ENCODE assay signal across 16 mouse cellular contexts in genomic region chr7:99427987-99428386, GRCm38 (mm10). TPM values are rescaled to one million over a fixed set of nuclear protein-coding genes. Genes with fewer than 3 reads are reported as not detected.
"Had no signal": no experiment of that assay in that cellular context is flagged by ENCODE, and none has a peak within 500 bp of the region (broad histone marks: within the 10 kb centered on the region; RNA-seq: fewer than 3 reads in every experiment).

No protein-coding gene starts in this region.

- H3K9me3 ChIP-seq: midbrain, embryonic 10.5 days; midbrain, embryonic 12.5 days; neural tube, embryonic 13.5 days; neural tube, embryonic 15.5 days; stomach, embryonic 15.5 days had no signal

- DNase-seq: lung, adult 18-20 months; lung, embryonic 14.5 days; lung, postnatal 10 days; lung, postnatal 4 days; midbrain, embryonic 14.5 days; right cerebral cortex, postnatal 14 days; thymus, adult 2 months; thymus, postnatal 25 days; thymus, postnatal 4 days had no signal

- H3K9ac ChIP-seq: lung, embryonic 14.5 days; midbrain, embryonic 12.5 days; neural tube, embryonic 13.5 days; neural tube, embryonic 15.5 days; stomach, embryonic 15.5 days had no signal

- H3K4me2 ChIP-seq: lung, embryonic 14.5 days; midbrain, embryonic 12.5 days; neural tube, embryonic 13.5 days; neural tube, embryonic 15.5 days; stomach, embryonic 15.5 days had no signal

- H3K4me3 ChIP-seq: midbrain, embryonic 10.5 days; midbrain, embryonic 12.5 days; myocyte; neural tube, embryonic 13.5 days; neural tube, embryonic 15.5 days; stomach, embryonic 15.5 days had no signal

- H3K27ac ChIP-seq: midbrain, embryonic 10.5 days; midbrain, embryonic 12.5 days; neural tube, embryonic 13.5 days; neural tube, embryonic 15.5 days; stomach, embryonic 15.5 days; stomach, postnatal 0 days had no signal

- H3K27me3 ChIP-seq: midbrain, embryonic 12.5 days; neural tube, embryonic 13.5 days; neural tube, embryonic 15.5 days; stomach, embryonic 15.5 days had no signal

- H3K36me3 ChIP-seq: stomach, embryonic 15.5 days had no signal

RNA-seq across cellular contexts. Expression of gene Klhl35, which starts 37.8 kb away (rescaled TPM):
- polyA plus RNA-seq: myocyte had no signal
